ENCODE assay signal across 30 mouse cellular contexts in the genomic region with DNA sequence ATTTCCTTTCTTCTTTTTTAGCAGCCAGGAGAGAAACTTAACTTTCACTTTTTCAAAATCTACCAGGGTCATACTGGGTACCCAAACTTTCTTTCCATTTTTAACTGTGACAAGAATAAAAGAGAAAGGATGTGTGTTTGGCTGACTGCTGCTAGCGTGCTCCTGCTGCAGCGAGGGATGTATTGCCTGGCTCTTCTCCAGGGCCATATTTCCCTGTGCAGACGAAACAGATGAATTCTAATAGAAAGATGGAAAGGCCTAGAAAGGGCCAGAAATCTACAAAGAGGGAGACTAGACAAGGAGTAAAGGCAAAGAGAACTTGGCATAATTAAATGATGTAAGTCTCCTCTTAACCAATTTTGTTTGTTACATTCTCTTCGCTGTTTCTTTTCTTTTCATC.
DNase-seq lines count a peak whose midpoint lies in the region; ATAC-seq and TF ChIP-seq lines count a peak whose summit lies in the region.
"Had no signal": no experiment of that assay in that cellular context is flagged by ENCODE, and none has a peak within 500 bp of the region (broad histone marks: within the 10 kb centered on the region; RNA-seq: fewer than 3 reads in every experiment).

No protein-coding gene starts in this region.

- TF ChIP-seq RAD21 in MEL (IDR thresholded peaks at IDR 0.05; ENCODE audit: low read depth, low read length) = no peak

- DNase-seq in layer of hippocampus, adult 2 months (ENCODE audit: low spot score in 2 of 2) = no peak
- DNase-seq in layer of hippocampus, adult 9-10 months (ENCODE audit: low spot score) = no peak
- DNase-seq in lung, embryonic 14.5 days = peak; percentile 12
- no peak for DNase-seq in lung, postnatal 36 days
- no peak for DNase-seq in MEL (ENCODE audit: low read depth, low spot score)
- DNase-seq in brain, embryonic 14.5 days (ENCODE audit: low read depth) = peak; percentile 54
- no peak for DNase-seq in c-Kit-positive CD71-positive TER-119-positive erythroid progenitor cells, embryonic 14.5 days (ENCODE audit: low spot score)
- DNase-seq: adrenal gland, adult 2 months; adrenal gland, postnatal 14 days; B cell, adult 2 months; cerebellum, adult 11 months; cerebellum, adult 9-11 months; embryo, embryonic 11 days; forebrain, postnatal 0 days; gastrocnemius, adult 2 months; gastrocnemius, postnatal 14 days; heart, adult 11 months; heart, postnatal 10 days; heart, postnatal 36 days had no signal

- ATAC-seq in lung, embryonic 14.5 days (ENCODE audit: insufficient read depth) = no peak
- ATAC-seq: forebrain, embryonic 13.5 days; forebrain, postnatal 0 days; hindbrain, embryonic 16.5 days had no signal

- peak overlapping the region; percentile 21; the same call in 1 of the 2 replicates for H3K27ac ChIP-seq in layer of hippocampus, adult 2 months
- H3K27ac ChIP-seq in lung, embryonic 14.5 days (ENCODE audit: low read depth) = no peak overlapping the region
- H3K27ac ChIP-seq in MEL (ENCODE audit: control insufficient read depth, low read depth, low read length) = peak overlapping the region; percentile 76
- H3K27ac ChIP-seq: embryonic facial prominence, embryonic 10.5 days; embryonic facial prominence, embryonic 13.5 days; forebrain, embryonic 13.5 days; gastrocnemius, adult 2 months; heart, embryonic 15.5 days; hindbrain, embryonic 10.5 days; hindbrain, embryonic 13.5 days had no signal

- H3K79me2 ChIP-seq in MEL (ENCODE audit: control insufficient read depth, insufficient read depth, low read length, poor library complexity) = no peaks in the 10 kb centered on the region

- no peaks in the 10 kb centered on the region for H3K27me3 ChIP-seq in lung, embryonic 14.5 days (ENCODE audit: insufficient read depth, low read length)
- no peaks in the 10 kb centered on the region for H3K27me3 ChIP-seq in MEL (ENCODE audit: control insufficient read depth in 1 of 2, insufficient read depth in 2 of 2, low read length in 2 of 2)
- H3K27me3 ChIP-seq: CH12.LX; embryonic facial prominence, embryonic 13.5 days; forebrain, embryonic 13.5 days; heart, embryonic 12.5 days; heart, embryonic 15.5 days; hindbrain, embryonic 13.5 days had no signal

- H3K4me3 ChIP-seq in layer of hippocampus, adult 2 months = no peak overlapping the region
- H3K4me3 ChIP-seq in lung, embryonic 14.5 days (ENCODE audit: low read depth, low read length) = no peak overlapping the region
- no peak overlapping the region; a peak in 1 of 4 replicates for H3K4me3 ChIP-seq in MEL (ENCODE audit: control insufficient read depth in 1 of 2, insufficient read depth in 1 of 2, low read depth in 2 of 2, low read length in 2 of 2)
- H3K4me3 ChIP-seq: embryonic facial prominence, embryonic 10.5 days; embryonic facial prominence, embryonic 13.5 days; erythroblast, embryonic 14.5 days; forebrain, embryonic 13.5 days; gastrocnemius, adult 2 months; heart, embryonic 12.5 days; heart, embryonic 15.5 days; hindbrain, embryonic 10.5 days; hindbrain, embryonic 13.5 days had no signal

- H3K9me3 ChIP-seq in lung, embryonic 14.5 days (ENCODE audit: low read depth, low read length) = no peaks in the 10 kb centered on the region
- no peaks in the 10 kb centered on the region for H3K9me3 ChIP-seq in MEL (replicated peaks; ENCODE audit: insufficient read depth, low read length)
- H3K9me3 ChIP-seq: embryonic facial prominence, embryonic 10.5 days; embryonic facial prominence, embryonic 13.5 days; forebrain, embryonic 13.5 days; heart, embryonic 12.5 days; heart, embryonic 15.5 days; hindbrain, embryonic 10.5 days; hindbrain, embryonic 13.5 days had no signal

- no peaks in the 10 kb centered on the region for H3K36me3 ChIP-seq in lung, embryonic 14.5 days (ENCODE audit: insufficient read depth)
- peaks cover 0 to 39% of the 10 kb centered on the region in 2 experiments; a peak in 2 of 4 replicates for H3K36me3 ChIP-seq in MEL (ENCODE audit: control insufficient read depth in 1 of 2, insufficient read depth in 2 of 2, low read length in 2 of 2)
- H3K36me3 ChIP-seq: embryonic facial prominence, embryonic 10.5 days; embryonic facial prominence, embryonic 13.5 days; G1E; heart, embryonic 12.5 days; heart, embryonic 15.5 days; hindbrain, embryonic 10.5 days; hindbrain, embryonic 13.5 days had no signal

- 67% methylated on average over 4 of the region's 4 CpGs for WGBS in lung, embryonic 14.5 days

- no peak for TF ChIP-seq CTCF in layer of hippocampus, adult 2 months (conservative IDR thresholded peaks at IDR 0.05)
- TF ChIP-seq CTCF in lung, embryonic 14.5 days (IDR thresholded peaks at IDR 0.05; ENCODE audit: low read depth) = no peak
- TF ChIP-seq CTCF in MEL (IDR thresholded peaks at IDR 0.05 in 2 of 3, conservative IDR thresholded peaks at IDR 0.05 in 1 of 3; ENCODE audit: control insufficient read depth in 1 of 3, insufficient read depth in 1 of 3, low read depth in 2 of 3, low read length in 3 of 3, poor library complexity in 1 of 3, severe bottlenecking in 1 of 3) = no peak
- TF ChIP-seq CTCF in brain, embryonic 14.5 days (IDR thresholded peaks at IDR 0.05; ENCODE audit: borderline replicate concordance, extremely low read depth, insufficient read depth, insufficient read length) = no peak

- TF ChIP-seq POLR2A in MEL (IDR thresholded peaks at IDR 0.05; ENCODE audit: control insufficient read depth in 1 of 2, insufficient read depth in 1 of 2, low read depth in 1 of 2, low read length in 2 of 2, poor library complexity in 1 of 2) = no peak
- no peak for TF ChIP-seq POLR2A in brain, embryonic 14.5 days (IDR thresholded peaks at IDR 0.05; ENCODE audit: borderline replicate concordance, extremely low read depth, insufficient read depth, insufficient read length, poor library complexity, severe bottlenecking)

- H3K4me2 ChIP-seq in lung, embryonic 14.5 days = no peak overlapping the region
- H3K4me2 ChIP-seq: embryonic facial prominence, embryonic 13.5 days; forebrain, embryonic 13.5 days; heart, embryonic 12.5 days; heart, embryonic 15.5 days; hindbrain, embryonic 13.5 days had no signal

- no peak overlapping the region for H3K9ac ChIP-seq in lung, embryonic 14.5 days
- peak overlapping the region; percentile 43 for H3K9ac ChIP-seq in MEL (ENCODE audit: control insufficient read depth, low read depth, low read length, poor library complexity, severe bottlenecking)
- H3K9ac ChIP-seq: embryonic facial prominence, embryonic 13.5 days; forebrain, embryonic 13.5 days; forebrain, postnatal 0 days; heart, embryonic 12.5 days; heart, embryonic 15.5 days; hindbrain, embryonic 13.5 days had no signal

- 0 out of 4 replicates have a peak, but pooled peaks of 1 of the 2 experiments have one; percentile 1 for TF ChIP-seq EP300 in MEL (IDR thresholded peaks at IDR 0.05; ENCODE audit: low read depth in 1 of 2, low read length in 2 of 2)

- H3K4me1 ChIP-seq in lung, embryonic 14.5 days (ENCODE audit: insufficient read depth) = no peaks in the 10 kb centered on the region
- peaks cover 32 to 40% of the 10 kb centered on the region in 2 experiments for H3K4me1 ChIP-seq in MEL (ENCODE audit: control insufficient read depth in 1 of 2, insufficient read depth in 2 of 2, low read length in 2 of 2)

TF ChIP-seq in MEL, 35 proteins besides CTCF, POLR2A, EP300 and RAD21:
- TF ChIP-seq MYC (IDR thresholded peaks at IDR 0.05; ENCODE audit: low read depth, low read length) (no peak), UBTF (IDR thresholded peaks at IDR 0.05; ENCODE audit: borderline replicate concordance, insufficient read depth, low read depth, low read length) (no peak), MAFK (IDR thresholded peaks at IDR 0.05; ENCODE audit: borderline replicate concordance, low read depth, low read length) (no peak), GABPA (IDR thresholded peaks at IDR 0.05; ENCODE audit: low read depth, low read length) (no peak), BHLHE40 (IDR thresholded peaks at IDR 0.05; ENCODE audit: borderline replicate concordance, low read depth, low read length) (no peak), GATA1 (IDR thresholded peaks at IDR 0.05; ENCODE audit: low read depth, low read length) (no peak), USF1 (IDR thresholded peaks at IDR 0.05; ENCODE audit: low read depth, low read length) (no peak), HCFC1 (IDR thresholded peaks at IDR 0.05; ENCODE audit: low read depth, low read length) (no peak), CHD2 (IDR thresholded peaks at IDR 0.05; ENCODE audit: low read length) (no peak), SMC3 (IDR thresholded peaks at IDR 0.05; ENCODE audit: low read depth, low read length) (no peak), JUND (IDR thresholded peaks at IDR 0.05; ENCODE audit: low read depth, low read length) (no peak), MAX (IDR thresholded peaks at IDR 0.05; ENCODE audit: low read length) (no peak), POLR2AphosphoS5 (IDR thresholded peaks at IDR 0.05; ENCODE audit: borderline replicate concordance, low read depth, low read length) (no peak), MAZ (IDR thresholded peaks at IDR 0.05; ENCODE audit: low read depth, low read length) (no peak)

Comparison
In these comparisons a context has a peak if more than half of its experiments do, and no peak if none do; other contexts are left out.
1. DNase-seq: peak in lung, embryonic 14.5 days (single experiment) and brain, embryonic 14.5 days (single experiment); none in layer of hippocampus, adult 2 months (0 of 2), layer of hippocampus, adult 9-10 months (single experiment), lung, postnatal 36 days (single experiment), MEL (single experiment) and c-Kit-positive CD71-positive TER-119-positive erythroid progenitor cells, embryonic 14.5 days (single experiment).